In genomic region chr15:79741921-79742705, GRCm38 (mm10) we compare ENCODE assay signal across 8 mouse cellular contexts. TPM values are rescaled to one million over a fixed set of nuclear protein-coding genes. Genes with fewer than 3 reads are reported as not detected.
DNase-seq lines count a peak whose midpoint lies in the region; ATAC-seq lines count a peak whose summit lies in the region.

Sun2 (minus strand) TSS chr15:79742536.

- peak; percentile 91 for DNase-seq in MN1 (ENCODE audit: low spot score)
- DNase-seq in cerebellum, adult 9-10 months, result peak; percentile 94
- DNase-seq in frontal cortex, adult 2 months (ENCODE audit: extremely low spot score in 1 of 2, low spot score in 1 of 2), result peak; percentile 86 to 92
- DNase-seq in hindbrain, embryonic 11.5 days (ENCODE audit: low spot score), result peak; percentile 89
- DNase-seq in layer of hippocampus, postnatal 14 days (ENCODE audit: low spot score in 2 of 2), result peak; percentile 87 to 94
- DNase-seq in lung, postnatal 14 days, result peak; percentile 95
- peak; percentile 71 for DNase-seq in retina, adult 2 months (ENCODE audit: low read depth, low spot score)
- peak; percentile 96 for DNase-seq in thymus, postnatal 36 days

- H3K4me1 ChIP-seq in hindbrain, embryonic 11.5 days (replicated peaks; ENCODE audit: control insufficient read depth, insufficient read depth, low read length), result no peaks in the 10 kb centered on the region

- H3K4me3 ChIP-seq in hindbrain, embryonic 11.5 days (ENCODE audit: low read depth, low read length), result peak within 1 kb of the TSS; percentile 100

- H3K9ac ChIP-seq in hindbrain, embryonic 11.5 days (ENCODE audit: low read depth, low read length), result peak within 1 kb of the TSS; percentile 90

- ATAC-seq in hindbrain, embryonic 11.5 days (ENCODE audit: low FRiP score), result peak; percentile 91

- H3K27me3 ChIP-seq in hindbrain, embryonic 11.5 days (ENCODE audit: control insufficient read depth, insufficient read depth, low read length), result no peaks in the 10 kb centered on the region

- H3K27ac ChIP-seq in hindbrain, embryonic 11.5 days (ENCODE audit: low read depth, low read length), result peak within 1 kb of the TSS; percentile 56; the same call in 1 of the 2 replicates

- H3K9me3 ChIP-seq in hindbrain, embryonic 11.5 days (ENCODE audit: control insufficient read depth, low read length), result no peaks in the 10 kb centered on the region

- WGBS in hindbrain, embryonic 11.5 days, result under 1% methylated on average over 61 of the region's 93 CpGs

- peak within 1 kb of the TSS; percentile 75 for H3K4me2 ChIP-seq in hindbrain, embryonic 11.5 days (replicated peaks; ENCODE audit: low read depth, low read length)

- no peaks in the 10 kb centered on the region for H3K36me3 ChIP-seq in hindbrain, embryonic 11.5 days (ENCODE audit: control insufficient read depth, insufficient read depth, low read length)

RNA-seq across cellular contexts. Expression of gene Sun2, which starts in this region (rescaled TPM):
- polyA plus RNA-seq in frontal cortex, adult 2 months (2012; rRNA removed), result 28.1 and 30.4 TPM in 2 replicates
- polyA plus RNA-seq in hindbrain, embryonic 11.5 days (2014; fragmentation: Nextera tagmentation; extraction: Ambion mirVana), result 4.3 and 9.5 TPM in 2 replicates
- 10 to 100 TPM; 18.5 to 23.3 TPM for total RNA-seq in layer of hippocampus, postnatal 14 days (2021)

Comparison
In these comparisons a context has a peak if more than half of its experiments do, and no peak if none do; other contexts are left out.
1. Peak in every context shown above with its lines: DNase-seq, ATAC-seq, H3K4me3 ChIP-seq and H3K27ac ChIP-seq.